Mouse (Mus musculus): Measurements from ENCODE around the gene Tipin. TPM values are rescaled to one million over a fixed set of nuclear protein-coding genes. Genes with fewer than 3 reads are reported as not detected.

Tipin gene
- polyA plus RNA-seq (2015; fragmentation: Nextera tagmentation; extraction: Ambion mirVana) = 206 and 224 TPM in 2 replicates

DNA sequence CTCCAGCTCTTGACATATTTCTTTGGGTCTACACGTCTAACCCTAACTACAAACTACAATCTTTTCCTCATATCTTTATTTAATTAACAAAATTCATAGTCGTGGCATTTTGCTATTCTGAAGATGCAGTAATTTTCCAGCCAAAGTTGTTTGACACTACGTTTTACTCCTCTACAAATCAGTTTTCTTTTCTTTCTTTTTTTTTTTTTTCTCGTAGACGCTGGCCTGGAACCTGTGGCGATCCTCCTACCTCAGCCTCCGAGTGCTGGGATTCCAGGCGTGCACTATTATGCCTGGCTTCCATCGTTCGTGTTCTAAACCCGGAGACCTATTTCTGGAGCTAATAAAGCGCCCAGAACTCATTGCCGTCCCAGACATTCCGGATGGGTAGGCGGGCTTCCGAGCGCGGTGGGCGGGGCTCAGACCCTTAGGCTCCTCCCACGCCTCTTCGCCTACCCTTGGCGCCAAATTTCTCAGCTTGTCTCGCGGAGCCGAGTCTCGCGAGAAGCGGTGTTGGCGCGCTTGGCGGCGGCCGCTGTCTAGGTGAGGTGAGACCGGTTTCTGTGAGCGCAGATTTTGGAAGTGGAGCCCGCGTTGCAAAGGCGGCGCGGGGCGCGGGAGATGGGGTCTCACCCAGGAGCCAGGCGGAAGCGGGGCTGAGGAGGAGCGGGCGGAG, at the start of gene Tipin:
TSS of gene Tipin (plus strand) at position 477 of the 676 bp plus-strand sequence.
- Histone ChIP-seq H3K27me3 (ENCODE audit: control insufficient read depth, insufficient read depth, low read depth, low read length) (no peaks in the 10 kb centered on the region), H3K4me1 (replicated peaks; ENCODE audit: control insufficient read depth, insufficient read depth, low read length) (peaks cover 7% of the 10 kb centered on the region), H3K36me3 (ENCODE audit: control insufficient read depth, insufficient read depth, low read length) (no peaks in the 10 kb centered on the region), H3K27ac (ENCODE audit: low read length) (peak within 1 kb of the TSS; percentile 91), H3K9me3 (ENCODE audit: control insufficient read depth, low read length) (no peaks in the 10 kb centered on the region), H3K4me2 (ENCODE audit: low read depth, low read length) (peak within 1 kb of the TSS; percentile 60), H3K9ac (ENCODE audit: low read length) (peak within 1 kb of the TSS; percentile 92), H3K4me3 (ENCODE audit: low read length) (peak within 1 kb of the TSS; percentile 90)
- peak; percentile 98 for ATAC-seq (ENCODE audit: low read depth)
- WGBS = 1% methylated on average over 46 of the region's 46 CpGs

DNA sequence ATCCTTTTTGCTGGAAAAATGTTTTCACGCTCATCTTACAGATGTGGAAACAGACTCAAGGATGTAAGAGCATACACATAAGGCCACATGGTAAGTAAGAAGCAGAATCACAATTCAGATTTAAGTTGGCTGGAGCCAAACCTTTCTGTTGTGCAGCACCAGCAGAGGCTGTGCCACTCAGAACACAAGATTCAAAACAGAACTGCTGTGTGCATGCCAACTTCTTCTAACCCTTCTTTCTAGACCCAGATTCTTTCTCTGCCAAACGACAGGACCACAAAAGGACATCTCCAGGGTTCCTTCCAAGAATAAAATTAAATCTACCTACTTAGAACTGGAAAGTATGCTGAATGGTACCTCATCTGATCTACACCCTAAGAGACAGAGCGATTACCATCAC, 49.7 kb upstream of the Tipin start:
- Histone ChIP-seq H3K4me1 (replicated peaks; ENCODE audit: control insufficient read depth, insufficient read depth, low read length) (peaks cover 30% of the 10 kb centered on the region), H3K27ac (ENCODE audit: low read length) (peak overlapping the region; percentile 56), H3K36me3 (ENCODE audit: control insufficient read depth, insufficient read depth, low read length) (no peaks in the 10 kb centered on the region), H3K27me3 (ENCODE audit: control insufficient read depth, insufficient read depth, low read depth, low read length) (no peaks in the 10 kb centered on the region), H3K4me2 (ENCODE audit: low read depth, low read length) (peak overlapping the region; percentile 13; the same call in 1 of the 2 replicates), H3K4me3 (ENCODE audit: low read length) (no peak overlapping the region), H3K9me3 (ENCODE audit: control insufficient read depth, low read length) (no peaks in the 10 kb centered on the region), H3K9ac (ENCODE audit: low read length) (no peak overlapping the region)
- 67% methylated on average over 3 of the region's 3 CpGs for WGBS
- ATAC-seq (ENCODE audit: low read depth) = no peak

GRCm38 (mm10) chr9:64232257-64232957, 49.0 kb upstream of the Tipin start:
- WGBS = 36% methylated on average over 9 of the region's 9 CpGs
- Histone ChIP-seq H3K4me3 (ENCODE audit: low read length) (no peak overlapping the region), H3K36me3 (ENCODE audit: control insufficient read depth, insufficient read depth, low read length) (no peaks in the 10 kb centered on the region), H3K27me3 (ENCODE audit: control insufficient read depth, insufficient read depth, low read depth, low read length) (no peaks in the 10 kb centered on the region), H3K9me3 (ENCODE audit: control insufficient read depth, low read length) (no peaks in the 10 kb centered on the region), H3K4me2 (ENCODE audit: low read depth, low read length) (peak overlapping the region; percentile 13; the same call in 1 of the 2 replicates), H3K9ac (ENCODE audit: low read length) (no peak overlapping the region), H3K27ac (ENCODE audit: low read length) (peak overlapping the region; percentile 56), H3K4me1 (replicated peaks; ENCODE audit: control insufficient read depth, insufficient read depth, low read length) (peaks cover 30% of the 10 kb centered on the region)
- peak; percentile 64 for ATAC-seq (ENCODE audit: low read depth)

DNA sequence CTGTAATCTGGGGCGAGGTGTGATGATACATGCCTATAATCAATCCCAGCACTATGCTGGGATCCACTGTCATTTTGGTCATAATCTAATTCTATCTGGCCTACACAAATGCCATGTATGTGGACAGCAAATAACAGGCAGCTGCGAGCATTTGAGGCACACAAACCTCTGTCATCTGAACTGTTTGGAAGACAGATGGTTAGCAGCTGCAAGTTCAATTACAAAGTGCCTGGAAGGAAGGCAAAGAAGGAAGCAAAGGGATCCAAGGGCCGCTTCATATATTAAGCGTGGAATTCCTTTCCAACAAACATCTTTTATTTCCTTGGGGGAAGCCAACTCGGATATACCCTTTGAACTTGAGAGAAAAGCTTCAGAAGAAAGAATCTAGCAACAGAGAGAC, 47.7 kb upstream of the Tipin start:
- 49% methylated on average over 5 of the region's 5 CpGs for WGBS
- Histone ChIP-seq H3K9me3 (ENCODE audit: control insufficient read depth, low read length) (no peaks in the 10 kb centered on the region), H3K4me3 (ENCODE audit: low read length) (no peak overlapping the region), H3K4me1 (replicated peaks; ENCODE audit: control insufficient read depth, insufficient read depth, low read length) (peaks cover 30% of the 10 kb centered on the region), H3K9ac (ENCODE audit: low read length) (no peak overlapping the region), H3K27ac (ENCODE audit: low read length) (peak overlapping the region; percentile 69), H3K27me3 (ENCODE audit: control insufficient read depth, insufficient read depth, low read depth, low read length) (no peaks in the 10 kb centered on the region), H3K36me3 (ENCODE audit: control insufficient read depth, insufficient read depth, low read length) (no peaks in the 10 kb centered on the region), H3K4me2 (ENCODE audit: low read depth, low read length) (no peak overlapping the region)
- peak; percentile 93 for ATAC-seq (ENCODE audit: low read depth)

GRCm38 (mm10) chr9:64234768-64235435, 46.5 kb upstream of the Tipin start, which contains the start of gene Uchl4:
Gene Uchl4 (plus strand): TSS chr9:64235201.
- Histone ChIP-seq H3K4me1 (replicated peaks; ENCODE audit: control insufficient read depth, insufficient read depth, low read length) (peaks cover 30% of the 10 kb centered on the region), H3K9ac (ENCODE audit: low read length) (no peak within 1 kb of the TSS), H3K9me3 (ENCODE audit: control insufficient read depth, low read length) (no peaks in the 10 kb centered on the region), H3K27ac (ENCODE audit: low read length) (peak within 1 kb of the TSS; percentile 69), H3K27me3 (ENCODE audit: control insufficient read depth, insufficient read depth, low read depth, low read length) (no peaks in the 10 kb centered on the region), H3K4me2 (ENCODE audit: low read depth, low read length) (0 out of 2 replicates have a peak within 1 kb of the TSS, but pooled peaks have one; percentile 8), H3K4me3 (ENCODE audit: low read length) (no peak within 1 kb of the TSS), H3K36me3 (ENCODE audit: control insufficient read depth, insufficient read depth, low read length) (no peaks in the 10 kb centered on the region)
- no peak for ATAC-seq (ENCODE audit: low read depth)
- WGBS = 89% methylated on average over 8 of the region's 8 CpGs

GRCm38 (mm10) chr9:64236056-64236455, 45.3 kb upstream of the Tipin start:
- no peak for ATAC-seq (ENCODE audit: low read depth)
- 96% methylated on average over 7 of the region's 7 CpGs for WGBS
- Histone ChIP-seq H3K36me3 (ENCODE audit: control insufficient read depth, insufficient read depth, low read length) (no peaks in the 10 kb centered on the region), H3K27ac (ENCODE audit: low read length) (no peak overlapping the region), H3K27me3 (ENCODE audit: control insufficient read depth, insufficient read depth, low read depth, low read length) (no peaks in the 10 kb centered on the region), H3K9ac (ENCODE audit: low read length) (no peak overlapping the region), H3K4me3 (ENCODE audit: low read length) (no peak overlapping the region), H3K9me3 (ENCODE audit: control insufficient read depth, low read length) (no peaks in the 10 kb centered on the region), H3K4me1 (replicated peaks; ENCODE audit: control insufficient read depth, insufficient read depth, low read length) (peaks cover 35% of the 10 kb centered on the region), H3K4me2 (ENCODE audit: low read depth, low read length) (no peak overlapping the region)

DNA sequence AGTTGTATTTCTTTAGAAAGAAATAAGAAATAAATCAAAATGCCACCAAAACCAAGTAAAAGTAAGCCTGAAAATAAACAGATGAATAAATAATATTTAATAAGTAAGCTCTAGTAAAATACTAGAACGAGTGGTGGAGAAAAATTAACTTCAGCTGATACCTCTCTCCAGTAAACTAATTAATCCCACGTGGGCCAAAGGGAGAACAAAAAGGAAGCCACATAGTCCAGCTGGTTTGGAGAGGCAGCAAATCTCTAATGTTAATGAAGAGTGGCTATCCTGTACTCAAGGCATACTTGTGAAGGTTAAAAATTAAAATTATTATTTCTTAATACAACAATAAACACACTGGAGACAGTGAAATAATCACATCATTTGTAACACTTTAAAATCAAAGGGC, 41.3 kb upstream of the Tipin start:
- Histone ChIP-seq H3K27me3 (ENCODE audit: control insufficient read depth, insufficient read depth, low read depth, low read length) (no peaks in the 10 kb centered on the region), H3K36me3 (ENCODE audit: control insufficient read depth, insufficient read depth, low read length) (no peaks in the 10 kb centered on the region), H3K9ac (ENCODE audit: low read length) (no peak overlapping the region), H3K4me3 (ENCODE audit: low read length) (no peak overlapping the region), H3K9me3 (ENCODE audit: control insufficient read depth, low read length) (no peaks in the 10 kb centered on the region), H3K4me2 (ENCODE audit: low read depth, low read length) (no peak overlapping the region), H3K27ac (ENCODE audit: low read length) (no peak overlapping the region), H3K4me1 (replicated peaks; ENCODE audit: control insufficient read depth, insufficient read depth, low read length) (peaks cover 9% of the 10 kb centered on the region; the same call in 1 of the 2 replicates)
- WGBS = 31% methylated on average over 2 of the region's 2 CpGs
- no peak for ATAC-seq (ENCODE audit: low read depth)

DNA sequence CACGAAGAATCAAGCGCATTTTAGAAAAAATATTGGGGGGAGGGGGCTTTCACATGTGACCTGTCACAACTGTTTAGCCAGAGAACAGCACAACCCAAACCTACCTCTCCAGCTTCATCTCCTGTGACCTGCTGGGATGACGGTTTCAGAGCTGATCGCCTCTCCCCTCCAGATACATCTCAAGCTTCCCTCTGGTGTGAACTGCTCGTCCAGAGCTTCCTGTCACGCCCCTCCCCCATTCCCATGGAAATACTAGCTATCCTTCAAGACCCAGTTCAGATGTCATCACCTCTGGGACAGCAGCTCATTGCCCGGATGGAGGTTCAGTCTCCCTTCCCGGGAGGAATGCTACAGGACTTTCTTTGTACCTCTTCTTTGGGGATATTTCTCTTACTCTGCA, 40.7 kb upstream of the Tipin start:
- peak; percentile 49; the same call in 1 of the 2 replicates for ATAC-seq (ENCODE audit: low read depth)
- Histone ChIP-seq H3K27ac (ENCODE audit: low read length) (no peak overlapping the region), H3K4me3 (ENCODE audit: low read length) (no peak overlapping the region)

GRCm38 (mm10) chr9:64242381-64242831, 39.0 kb upstream of the Tipin start:
- H3K36me3 ChIP-seq (ENCODE audit: control insufficient read depth, insufficient read depth, low read length) = no peaks in the 10 kb centered on the region
- no peaks in the 10 kb centered on the region for H3K9me3 ChIP-seq (ENCODE audit: control insufficient read depth, low read length)
- peaks cover 9% of the 10 kb centered on the region; the same call in 1 of the 2 replicates for H3K4me1 ChIP-seq (replicated peaks; ENCODE audit: control insufficient read depth, insufficient read depth, low read length)
- WGBS = 55% methylated on average over 6 of the region's 6 CpGs
- no peak overlapping the region for H3K4me2 ChIP-seq (ENCODE audit: low read depth, low read length)
- peak overlapping the region; percentile 22; the same call in 1 of the 2 replicates for H3K27ac ChIP-seq (ENCODE audit: low read length)
- no peak overlapping the region for H3K4me3 ChIP-seq (ENCODE audit: low read length)
- H3K9ac ChIP-seq (ENCODE audit: low read length) = no peak overlapping the region
- no peak for ATAC-seq (ENCODE audit: low read depth)
- no peaks in the 10 kb centered on the region for H3K27me3 ChIP-seq (ENCODE audit: control insufficient read depth, insufficient read depth, low read depth, low read length)

More for the DNA sequence above, 40.7 kb upstream of the Tipin start:
- no peak overlapping the region for H3K9ac ChIP-seq (ENCODE audit: low read length)
- peak overlapping the region; percentile 6 for H3K4me2 ChIP-seq (ENCODE audit: low read depth, low read length)
- no peaks in the 10 kb centered on the region for H3K27me3 ChIP-seq (ENCODE audit: control insufficient read depth, insufficient read depth, low read depth, low read length)
- WGBS = 34% methylated on average over 8 of the region's 8 CpGs
- H3K36me3 ChIP-seq (ENCODE audit: control insufficient read depth, insufficient read depth, low read length) = no peaks in the 10 kb centered on the region
- H3K4me1 ChIP-seq (replicated peaks; ENCODE audit: control insufficient read depth, insufficient read depth, low read length) = peaks cover 9% of the 10 kb centered on the region; the same call in 1 of the 2 replicates
- no peaks in the 10 kb centered on the region for H3K9me3 ChIP-seq (ENCODE audit: control insufficient read depth, low read length)

Measured in lung, embryonic 16.5 days (tissue).